Mouse (Mus musculus) cortical plate, adult 2 months (tissue): ENCODE measurements around the gene Sytl3.
"Not testable (repeated sequence)": the region's sequence is repeated elsewhere in the genome, so short reads cannot be mapped to it uniquely, and the experiment has no call there.

ENCODE experiments used
- CTCF ChIP-seq: fragments of 200-500 bp; IDR thresholded peaks from 2 replicates; pipeline ENCODE4 v1.5.1; 2011; ENCODE audit warnings: mild to moderate bottlenecking, control low read depth, low read length; ENCODE audit not compliant: insufficient read depth; ENCODE audit errors: extremely low read depth
- POLR2A ChIP-seq: fragments of 200-500 bp; IDR thresholded peaks from 2 replicates; pipeline ENCODE4 v1.6.1; 2011; ENCODE audit warnings: mild to moderate bottlenecking, low read length, control low read depth; ENCODE audit not compliant: insufficient read depth; ENCODE audit errors: extremely low read depth

- TF ChIP-seq CTCF, POLR2A: not testable (repeated sequence)
Measured at GRCm38 (mm10) chr17:6695712-6696111, 36.8 kb downstream of the Sytl3 start.
